Mouse (Mus musculus) midbrain, embryonic 14.5 days (tissue): Measurements from ENCODE around the gene Calm2. TPM values are rescaled to one million over a fixed set of nuclear protein-coding genes. Genes with fewer than 3 reads are reported as not detected.

ENCODE experiments used
- ATAC-seq: fragments of 200-750 bp; cut with Nextera tagmentation; 2 replicates; pipeline ENCODE4 v1.8.0; 2017; ENCODE audit warnings: moderate number of reproducible peaks, moderate library complexity; ENCODE audit not compliant: low FRiP score, low TSS enrichment
- DNase-seq: peaks from one replicate; pipeline ENCODE4 v3.0.0-alpha.2; 2015
- H3K27ac ChIP-seq: fragments of 300-500 bp; sonication (generic); replicated peaks from 2 replicates; pipeline ENCODE4 v1.5.1; 2014; ENCODE audit warnings: mild to moderate bottlenecking, low read depth, low read length, moderate library complexity
- H3K27me3 ChIP-seq: fragments of 300-500 bp; sonication (generic); 2 replicates; pipeline ENCODE4 v1.6.1; 2014; ENCODE audit warnings: low read length, control low read depth, mixed read lengths; ENCODE audit not compliant: control insufficient read depth, insufficient read depth
- H3K36me3 ChIP-seq: fragments of 300-500 bp; sonication (generic); 2 replicates; pipeline ENCODE4 v1.6.1; 2014; ENCODE audit warnings: low read length, control low read depth; ENCODE audit not compliant: control insufficient read depth, insufficient read depth
- H3K4me1 ChIP-seq: fragments of 300-500 bp; sonication (generic); 2 replicates; pipeline ENCODE4 v1.6.1; 2014; ENCODE audit warnings: mild to moderate bottlenecking, antibody characterized with exemption, low read length, control low read depth; ENCODE audit not compliant: control insufficient read depth, insufficient read depth
- H3K4me2 ChIP-seq: fragments of 300-500 bp; sonication (generic); 2 replicates; pipeline ENCODE4 v1.6.1; 2014; ENCODE audit warnings: mild to moderate bottlenecking, low read length, moderate library complexity
- H3K4me3 ChIP-seq: fragments of 300-500 bp; sonication (generic); replicated peaks from 2 replicates; pipeline ENCODE4 v1.5.1; 2014; ENCODE audit warnings: low read depth, low read length
- H3K9ac ChIP-seq: fragments of 300-500 bp; sonication (generic); replicated peaks from 2 replicates; pipeline ENCODE4 v1.6.1; 2014; ENCODE audit warnings: mild to moderate bottlenecking, low read length, moderate library complexity
- H3K9me3 ChIP-seq: fragments of 300-500 bp; sonication (generic); 2 replicates; pipeline ENCODE4 v1.6.1; 2016; ENCODE audit warnings: low read length, control low read depth, mixed read lengths; ENCODE audit not compliant: control insufficient read depth
- WGBS: fragments of 180-500 bp; shearing (Covaris S2); extraction: QIAGEN DNeasy Blood & Tissue Kit; methylation state at CpG from one replicate; pipeline ENCODE4 v1.1.7; 2014; 5-methylcytosine and 5-hydroxymethylcytosine counted together
- polyA plus RNA-seq: library from polyadenylated mRNA; unstranded; fragments of >200 nt; fragmentation: Nextera tagmentation; extraction: Ambion mirVana; gene quantifications from 2 replicates; pipeline ENCODE4 v1.2.1, GENCODE M21; 2014

The Calm2 gene
- polyA plus RNA-seq, 1 experiment from 2014 or later = 1,972 TPM

GRCm38 (mm10) chr17:87475356-87475755, 28.6 kb upstream of the Calm2 start:
- WGBS = 67% methylated on average over 8 of the region's 8 CpGs
- no peaks in the 10 kb centered on the region for H3K36me3 ChIP-seq
- no peak overlapping the region for H3K4me3 ChIP-seq
- no peaks in the 10 kb centered on the region for H3K9me3 ChIP-seq
- peaks cover 21% of the 10 kb centered on the region for H3K4me1 ChIP-seq
- peaks cover 4% of the 10 kb centered on the region; the same call in 1 of the 2 replicates for H3K27me3 ChIP-seq
- no peak for ATAC-seq
- no peak for DNase-seq
- no peak overlapping the region for H3K4me2 ChIP-seq
- no peak overlapping the region for H3K9ac ChIP-seq
- H3K27ac ChIP-seq = no peak overlapping the region

- 0 out of 2 replicates have a peak overlapping the region, but pooled peaks have one; percentile 33 for H3K27ac ChIP-seq
Observed at GRCm38 (mm10) chr17:87474501-87474795, 27.7 kb upstream of the Calm2 start.

DNA sequence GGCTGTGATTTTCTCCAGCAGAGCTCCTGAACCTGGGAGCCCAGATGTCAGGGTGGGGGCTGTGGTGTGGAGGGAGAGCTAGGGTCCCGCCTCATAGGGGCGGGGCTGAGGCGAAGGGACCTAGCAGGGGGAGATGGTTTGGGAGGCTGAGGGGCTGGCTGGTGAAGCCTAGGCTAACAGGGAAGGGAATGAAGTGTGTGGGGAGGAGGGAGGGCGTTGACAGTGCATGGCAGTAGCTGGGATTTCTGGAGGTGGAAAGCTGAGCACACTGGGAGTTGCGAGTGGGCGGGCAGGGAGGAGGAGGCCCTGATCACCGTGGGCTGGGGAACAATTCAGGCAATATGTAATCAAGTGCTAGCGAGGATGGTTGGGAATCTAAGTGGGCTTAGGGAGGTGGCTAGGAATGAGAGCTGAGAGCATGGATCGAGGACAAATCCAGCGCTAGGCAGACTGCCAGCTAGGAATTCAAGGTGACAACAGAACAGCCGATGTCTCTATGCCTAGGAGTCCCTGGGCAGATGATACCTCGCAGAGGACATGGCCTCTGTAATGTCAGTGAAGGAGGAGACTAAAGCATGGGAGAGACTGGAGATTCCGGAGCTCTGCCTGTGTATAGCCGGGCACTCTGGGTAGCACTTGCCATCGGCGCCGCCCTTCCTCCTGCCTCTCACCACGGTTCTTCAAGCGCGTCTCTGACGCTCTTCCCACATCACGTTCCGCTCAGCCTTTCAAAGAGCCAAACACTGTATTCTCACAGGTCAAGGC, 27.2 kb upstream of the Calm2 start:
- Histone ChIP-seq H3K27ac (peak overlapping the region; percentile 33), H3K4me2 (peak overlapping the region; percentile 58), H3K27me3 (peaks cover 4% of the 10 kb centered on the region; the same call in 1 of the 2 replicates), H3K4me3 (peak overlapping the region; percentile 28), H3K9ac (peak overlapping the region; percentile 44), H3K9me3 (no peaks in the 10 kb centered on the region), H3K36me3 (no peaks in the 10 kb centered on the region), H3K4me1 (peaks cover 21% of the 10 kb centered on the region)
- 1% methylated on average over 23 of the region's 23 CpGs for WGBS
- DNase-seq (peak; percentile 70), ATAC-seq (peak; percentile 72)

More at GRCm38 (mm10) chr17:87474501-87474795, 27.7 kb upstream of the Calm2 start:
- Histone ChIP-seq H3K9ac (peak overlapping the region; percentile 44; the same call in 1 of the 2 replicates), H3K27me3 (peaks cover 4% of the 10 kb centered on the region; the same call in 1 of the 2 replicates), H3K4me1 (peaks cover 21% of the 10 kb centered on the region), H3K36me3 (no peaks in the 10 kb centered on the region), H3K4me3 (peak overlapping the region; percentile 28), H3K9me3 (no peaks in the 10 kb centered on the region), H3K4me2 (peak overlapping the region; percentile 58)
- WGBS = 2% methylated on average over 7 of the region's 7 CpGs
- no peak for DNase-seq
- ATAC-seq = no peak

GRCm38 (mm10) chr17:87473441-87473735, 26.7 kb upstream of the Calm2 start:
- Histone ChIP-seq H3K4me3 (peak overlapping the region; percentile 28), H3K27me3 (peaks cover 4% of the 10 kb centered on the region; the same call in 1 of the 2 replicates), H3K36me3 (no peaks in the 10 kb centered on the region), H3K9ac (peak overlapping the region; percentile 44), H3K4me2 (peak overlapping the region; percentile 58), H3K27ac (peak overlapping the region; percentile 33; the same call in 1 of the 2 replicates), H3K9me3 (no peaks in the 10 kb centered on the region), H3K4me1 (peaks cover 21% of the 10 kb centered on the region)
- no peak for ATAC-seq
- DNase-seq = no peak
- 9% methylated on average over 9 of the region's 9 CpGs for WGBS

DNA sequence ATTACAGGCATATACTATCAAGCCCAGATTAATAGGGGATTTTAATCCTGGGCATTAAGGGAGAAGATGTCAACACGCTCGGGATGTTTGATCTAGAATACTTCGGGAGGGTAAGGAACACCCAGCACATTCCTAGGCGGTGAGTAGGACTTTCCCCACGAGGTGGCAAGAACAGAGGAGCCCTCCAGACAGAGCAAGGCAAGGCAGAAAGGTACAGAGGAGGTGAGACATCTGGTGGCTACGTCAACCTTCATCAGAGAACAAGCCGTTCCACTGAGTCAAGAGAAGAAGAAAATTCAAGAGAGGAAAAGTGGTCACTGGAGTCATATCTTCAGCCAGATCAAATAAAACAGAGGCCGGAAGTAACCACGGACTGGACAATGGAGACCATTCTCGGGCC, 26.1 kb upstream of the Calm2 start:
- WGBS = 59% methylated on average over 10 of the region's 10 CpGs
- peaks cover 21% of the 10 kb centered on the region for H3K4me1 ChIP-seq

GRCm38 (mm10) chr17:87471661-87472060, 24.9 kb upstream of the Calm2 start:
- Histone ChIP-seq H3K4me2 (no peak overlapping the region), H3K9ac (no peak overlapping the region), H3K36me3 (no peaks in the 10 kb centered on the region), H3K27me3 (peaks cover 4% of the 10 kb centered on the region; the same call in 1 of the 2 replicates), H3K4me1 (peaks cover 15% of the 10 kb centered on the region), H3K4me3 (no peak overlapping the region), H3K27ac (no peak overlapping the region), H3K9me3 (no peaks in the 10 kb centered on the region)
- DNase-seq (no peak), ATAC-seq (no peak)
- WGBS = 65% methylated on average over 6 of the region's 6 CpGs

More for the DNA sequence above, 26.1 kb upstream of the Calm2 start:
- Histone ChIP-seq H3K4me3 (no peak overlapping the region), H3K27me3 (peaks cover 4% of the 10 kb centered on the region; the same call in 1 of the 2 replicates), H3K4me2 (no peak overlapping the region), H3K27ac (no peak overlapping the region; the same call in 1 of the 2 replicates), H3K36me3 (no peaks in the 10 kb centered on the region), H3K9me3 (no peaks in the 10 kb centered on the region), H3K9ac (no peak overlapping the region)
- no peak for DNase-seq
- no peak for ATAC-seq

- no peak overlapping the region for H3K4me2 ChIP-seq
- H3K4me1 ChIP-seq = peaks cover 15% of the 10 kb centered on the region
- H3K9me3 ChIP-seq = no peaks in the 10 kb centered on the region
- ATAC-seq (no peak), DNase-seq (no peak)
- 78% methylated on average over 8 of the region's 8 CpGs for WGBS
- H3K27me3 ChIP-seq = peaks cover 4% of the 10 kb centered on the region; the same call in 1 of the 2 replicates
- H3K4me3 ChIP-seq = no peak overlapping the region
- no peak overlapping the region for H3K27ac ChIP-seq
- H3K36me3 ChIP-seq = no peaks in the 10 kb centered on the region
- H3K9ac ChIP-seq = no peak overlapping the region
Observed at GRCm38 (mm10) chr17:87470797-87471196, 24.1 kb upstream of the Calm2 start.

DNA sequence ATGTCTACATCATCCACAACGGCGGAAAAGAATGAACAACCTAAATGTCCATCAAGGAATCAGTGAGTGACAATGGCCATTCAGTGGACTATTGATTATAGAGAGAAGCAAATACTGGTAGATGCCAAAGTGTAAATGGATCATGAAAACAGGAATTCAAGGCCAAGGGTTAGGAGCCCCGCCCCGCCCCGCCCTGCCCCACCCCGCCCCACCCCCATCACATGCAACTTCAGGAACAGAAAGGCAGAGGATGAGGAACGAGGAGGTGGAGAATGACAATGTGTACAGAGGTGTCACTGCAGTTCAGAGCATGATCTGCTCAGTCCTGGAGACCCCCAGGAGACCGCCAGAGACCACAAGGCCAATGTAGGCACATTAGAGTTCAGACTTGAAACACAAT, 23.5 kb upstream of the Calm2 start:
- Histone ChIP-seq H3K4me3 (no peak overlapping the region), H3K36me3 (no peaks in the 10 kb centered on the region), H3K9me3 (no peaks in the 10 kb centered on the region), H3K27me3 (peaks cover 4% of the 10 kb centered on the region; the same call in 1 of the 2 replicates), H3K27ac (no peak overlapping the region), H3K4me2 (no peak overlapping the region), H3K9ac (no peak overlapping the region), H3K4me1 (peaks cover 15% of the 10 kb centered on the region)
- no peak for ATAC-seq
- DNase-seq = no peak
- 72% methylated on average over 8 of the region's 8 CpGs for WGBS

- no peak for ATAC-seq
- no peaks in the 10 kb centered on the region for H3K9me3 ChIP-seq
- H3K9ac ChIP-seq = no peak overlapping the region
- no peaks in the 10 kb centered on the region for H3K27me3 ChIP-seq
- no peak overlapping the region for H3K4me3 ChIP-seq
- no peak for DNase-seq
- H3K36me3 ChIP-seq = no peaks in the 10 kb centered on the region
- 85% methylated on average over 8 of the region's 8 CpGs for WGBS
- peaks cover 12% of the 10 kb centered on the region for H3K4me1 ChIP-seq
- no peak overlapping the region for H3K27ac ChIP-seq
- H3K4me2 ChIP-seq = no peak overlapping the region
Observed at GRCm38 (mm10) chr17:87469428-87469827, 22.7 kb upstream of the Calm2 start.
